Mouse (Mus musculus) limb, embryonic 12.5 days (tissue): ENCODE results near the gene Nipa2. TPM values are rescaled to one million over a fixed set of nuclear protein-coding genes. Genes with fewer than 3 reads are reported as not detected.

ENCODE experiments used
- ATAC-seq: fragments of 200-750 bp; cut with Nextera tagmentation; 2 replicates; pipeline ENCODE4 v1.8.0; 2017; ENCODE audit warnings: low read depth, moderate TSS enrichment; ENCODE audit not compliant: insufficient number of reproducible peaks, insufficient read depth, low FRiP score, low TSS enrichment
- H3K27ac ChIP-seq: fragments of 300-500 bp; sonication (generic); 2 replicates; pipeline ENCODE4 v1.5.1; 2016; ENCODE audit warnings: mild to moderate bottlenecking, moderate library complexity
- H3K27me3 ChIP-seq: fragments of 300-500 bp; sonication (generic); 2 replicates; pipeline ENCODE4 v1.6.1; 2016; ENCODE audit warnings: mild to moderate bottlenecking, moderate library complexity
- H3K36me3 ChIP-seq: fragments of 300-500 bp; sonication (generic); 2 replicates; pipeline ENCODE4 v1.6.1; 2016; ENCODE audit warnings: mild to moderate bottlenecking, moderate library complexity
- H3K4me1 ChIP-seq: fragments of 300-500 bp; sonication (generic); replicated peaks from 2 replicates; pipeline ENCODE4 v1.6.1; 2016
- H3K4me2 ChIP-seq: fragments of 300-500 bp; sonication (generic); 2 replicates; pipeline ENCODE4 v1.6.1; 2016; ENCODE audit warnings: mild to moderate bottlenecking, moderate library complexity
- H3K4me3 ChIP-seq: fragments of 300-500 bp; sonication (generic); replicated peaks from 2 replicates; pipeline ENCODE4 v1.5.1; 2016; ENCODE audit warnings: mild to moderate bottlenecking
- H3K9ac ChIP-seq: fragments of 300-500 bp; sonication (generic); replicated peaks from 2 replicates; pipeline ENCODE4 v1.6.1; 2016; ENCODE audit warnings: mild to moderate bottlenecking, moderate library complexity
- H3K9me3 ChIP-seq: fragments of 300-500 bp; sonication (generic); 2 replicates; pipeline ENCODE4 v1.6.1; 2016; ENCODE audit warnings: mild to moderate bottlenecking, moderate library complexity
- WGBS: fragments of 180-500 bp; shearing (Covaris S2); methylation state at CpG from one replicate; pipeline ENCODE4 v1.1.7; 2016; 5-methylcytosine and 5-hydroxymethylcytosine counted together
- polyA plus RNA-seq: library from polyadenylated mRNA; unstranded; fragments of >200 nt; fragmentation: Nextera tagmentation; extraction: Ambion mirVana; gene quantifications from 2 replicates; pipeline ENCODE4 v1.2.1, GENCODE M21; 2016

The Nipa2 gene
- polyA plus RNA-seq, 1 experiment from 2014 or later, result 52.2 TPM

GRCm38 (mm10) chr7:55982010-55982700 is 19.9 kb upstream of the Nipa2 start:
- no peaks in the 10 kb centered on the region for H3K9me3 ChIP-seq
- no peak overlapping the region for H3K4me3 ChIP-seq
- no peak overlapping the region for H3K9ac ChIP-seq
- no peak for ATAC-seq
- H3K36me3 ChIP-seq, result peaks cover 20% of the 10 kb centered on the region
- H3K4me1 ChIP-seq, result no peaks in the 10 kb centered on the region
- H3K4me2 ChIP-seq, result no peak overlapping the region
- no peak overlapping the region for H3K27ac ChIP-seq
- H3K27me3 ChIP-seq, result no peaks in the 10 kb centered on the region
- WGBS, result 92% methylated on average over 10 of the region's 10 CpGs

GRCm38 (mm10) chr7:55981511-55981910 is 19.2 kb upstream of the Nipa2 start:
- WGBS, result 96% methylated on average over 2 of the region's 2 CpGs
- no peaks in the 10 kb centered on the region for H3K4me1 ChIP-seq
- no peak for ATAC-seq
- H3K9me3 ChIP-seq, result no peaks in the 10 kb centered on the region
- no peak overlapping the region for H3K4me2 ChIP-seq
- no peaks in the 10 kb centered on the region for H3K27me3 ChIP-seq
- H3K4me3 ChIP-seq, result no peak overlapping the region
- H3K36me3 ChIP-seq, result peaks cover 20% of the 10 kb centered on the region
- no peak overlapping the region for H3K27ac ChIP-seq
- H3K9ac ChIP-seq, result no peak overlapping the region

DNA sequence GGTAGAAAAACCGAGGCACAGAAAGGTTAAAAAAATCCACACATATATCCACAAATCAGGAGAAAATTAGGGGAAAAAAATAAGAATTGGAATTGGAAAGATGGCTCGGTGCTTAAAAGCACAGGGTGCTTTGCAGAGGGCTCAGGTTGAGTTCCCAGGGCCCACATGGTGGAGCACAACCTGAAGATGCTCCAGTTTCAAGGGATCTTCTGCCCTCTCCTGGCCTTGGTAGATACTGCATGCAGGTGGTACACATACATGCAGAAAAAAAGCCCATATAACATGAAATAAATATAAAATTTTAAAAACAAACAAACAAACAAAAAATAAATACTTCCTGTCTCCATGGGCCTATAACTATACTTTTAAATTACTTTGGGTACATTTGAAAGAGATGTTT is 12.2 kb upstream of the Nipa2 start:
- Histone ChIP-seq H3K27me3 (no peaks in the 10 kb centered on the region), H3K9me3 (peaks cover 2% of the 10 kb centered on the region; the same call in 1 of the 2 replicates), H3K36me3 (peaks cover 13% of the 10 kb centered on the region), H3K27ac (no peak overlapping the region), H3K9ac (no peak overlapping the region), H3K4me3 (no peak overlapping the region), H3K4me2 (no peak overlapping the region), H3K4me1 (no peaks in the 10 kb centered on the region)
- no peak for ATAC-seq
- WGBS, result 92% methylated on average over 2 of the region's 2 CpGs

DNA sequence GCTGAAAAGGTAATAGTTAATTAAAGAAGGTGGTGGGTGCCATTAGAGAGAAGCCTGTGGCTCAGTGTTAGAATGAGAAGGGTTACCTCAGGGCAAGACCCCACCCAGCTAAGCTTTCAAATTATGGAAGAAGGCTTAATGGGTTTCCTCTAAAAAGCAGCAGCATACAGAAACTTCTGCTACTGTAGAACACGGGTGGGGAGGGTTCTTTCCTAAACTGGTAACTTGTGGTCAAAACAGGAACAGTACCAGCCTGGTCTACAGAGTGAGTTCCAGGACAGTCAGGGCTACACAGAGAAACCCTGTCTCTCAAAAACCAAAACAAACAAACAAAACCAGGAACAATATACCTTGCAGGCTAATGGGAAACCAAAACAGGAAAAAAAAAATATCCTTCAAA is 7.1 kb upstream of the Nipa2 start:
- no peak overlapping the region for H3K27ac ChIP-seq
- peaks cover 12% of the 10 kb centered on the region; the same call in 1 of the 2 replicates for H3K4me1 ChIP-seq
- H3K27me3 ChIP-seq, result no peaks in the 10 kb centered on the region
- H3K4me2 ChIP-seq, result no peak overlapping the region
- peaks cover 2% of the 10 kb centered on the region for H3K9me3 ChIP-seq
- H3K4me3 ChIP-seq, result no peak overlapping the region
- no peak overlapping the region for H3K9ac ChIP-seq
- peaks cover 4% of the 10 kb centered on the region; the same call in 1 of the 2 replicates for H3K36me3 ChIP-seq
- WGBS, result 74% methylated on average over 1 of the region's 1 CpGs
- ATAC-seq, result no peak

DNA sequence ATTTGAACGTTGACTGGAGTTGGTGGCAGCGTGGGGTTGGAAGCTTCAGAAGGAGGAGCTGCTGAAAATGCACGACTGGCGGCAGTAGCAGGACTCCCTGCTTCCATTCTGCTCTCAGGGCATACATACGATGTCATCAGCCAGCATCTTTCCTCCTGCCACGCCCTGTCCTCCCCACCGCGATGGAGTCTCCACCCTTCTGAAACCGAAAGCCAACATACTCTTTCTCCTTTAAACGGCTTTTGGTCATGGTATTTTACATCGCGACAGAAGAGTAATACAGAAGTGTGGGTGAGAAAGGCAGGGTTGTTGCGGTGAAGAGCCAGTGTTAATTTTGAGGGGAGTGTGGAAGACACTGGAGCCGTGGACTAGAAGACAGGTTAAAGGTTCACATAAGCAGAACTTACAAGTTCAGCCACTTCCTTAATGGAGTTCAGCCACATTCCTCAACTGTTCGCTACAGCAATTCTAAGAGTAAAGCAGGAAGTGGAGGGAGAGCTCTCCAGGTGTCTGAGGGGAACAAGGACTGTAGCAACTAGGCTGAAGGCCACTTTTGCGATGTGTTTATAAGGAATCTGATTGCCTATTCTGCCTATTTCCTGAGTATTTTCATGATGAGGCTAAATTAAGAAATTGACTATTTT is 6.1 kb upstream of the Nipa2 start:
- no peak for ATAC-seq
- H3K9me3 ChIP-seq, result peaks cover 2% of the 10 kb centered on the region
- peak overlapping the region; percentile 45 for H3K4me2 ChIP-seq
- peaks cover 12% of the 10 kb centered on the region; the same call in 1 of the 2 replicates for H3K4me1 ChIP-seq
- no peaks in the 10 kb centered on the region for H3K27me3 ChIP-seq
- H3K9ac ChIP-seq, result no peak overlapping the region
- H3K36me3 ChIP-seq, result no peaks in the 10 kb centered on the region
- H3K27ac ChIP-seq, result no peak overlapping the region
- H3K4me3 ChIP-seq, result peak overlapping the region; percentile 20
- 42% methylated on average over 16 of the region's 16 CpGs for WGBS

GRCm38 (mm10) chr7:55966866-55967460 is 4.7 kb upstream of the Nipa2 start:
- no peak overlapping the region for H3K4me2 ChIP-seq
- peaks cover 17% of the 10 kb centered on the region; the same call in 1 of the 2 replicates for H3K4me1 ChIP-seq
- peaks cover 2% of the 10 kb centered on the region for H3K9me3 ChIP-seq
- WGBS, result 26% methylated on average over 3 of the region's 3 CpGs
- H3K27ac ChIP-seq, result no peak overlapping the region
- H3K27me3 ChIP-seq, result no peaks in the 10 kb centered on the region
- H3K36me3 ChIP-seq, result no peaks in the 10 kb centered on the region
- no peak overlapping the region for H3K9ac ChIP-seq
- no peak overlapping the region for H3K4me3 ChIP-seq
- ATAC-seq, result no peak

GRCm38 (mm10) chr7:55960506-55960905 is 1.8 kb downstream of the Nipa2 start:
- no peaks in the 10 kb centered on the region; the same call in 1 of the 2 replicates for H3K9me3 ChIP-seq
- 97% methylated on average over 1 of the region's 1 CpGs for WGBS
- H3K9ac ChIP-seq, result no peak overlapping the region
- H3K4me1 ChIP-seq, result peaks cover 8% of the 10 kb centered on the region
- H3K27me3 ChIP-seq, result no peaks in the 10 kb centered on the region
- H3K36me3 ChIP-seq, result peaks cover 13% of the 10 kb centered on the region; the same call in 1 of the 2 replicates
- ATAC-seq, result no peak
- H3K27ac ChIP-seq, result no peak overlapping the region
- no peak overlapping the region for H3K4me3 ChIP-seq
- no peak overlapping the region for H3K4me2 ChIP-seq

DNA sequence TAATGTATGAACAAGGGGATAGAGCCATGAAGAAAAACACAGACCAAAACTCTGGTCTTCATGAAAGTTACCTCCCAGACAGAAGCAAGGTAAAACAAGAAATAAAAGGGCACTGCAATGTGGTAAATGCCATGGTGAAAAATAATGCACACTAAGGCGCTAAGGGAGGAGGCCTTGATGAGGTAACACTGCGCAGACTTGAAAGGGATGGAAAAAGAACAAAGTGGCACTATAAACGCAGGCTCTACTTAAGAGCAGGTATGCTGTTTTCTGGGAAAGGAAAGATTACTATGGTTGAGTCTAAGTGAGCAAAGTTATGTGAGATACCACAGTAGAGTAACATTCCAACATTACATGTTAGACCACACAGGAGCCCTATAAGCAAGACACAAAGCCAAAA is 2.5 kb downstream of the Nipa2 start:
- Histone ChIP-seq H3K4me3 (no peak overlapping the region), H3K9ac (no peak overlapping the region), H3K9me3 (no peaks in the 10 kb centered on the region; the same call in 1 of the 2 replicates), H3K4me1 (peaks cover 8% of the 10 kb centered on the region), H3K4me2 (no peak overlapping the region), H3K36me3 (peaks cover 18% of the 10 kb centered on the region), H3K27me3 (no peaks in the 10 kb centered on the region), H3K27ac (no peak overlapping the region)
- 96% methylated on average over 3 of the region's 3 CpGs for WGBS
- ATAC-seq, result no peak

GRCm38 (mm10) chr7:55957916-55958315 is 4.4 kb downstream of the Nipa2 start:
- ATAC-seq, result no peak
- no peak overlapping the region for H3K9ac ChIP-seq
- H3K9me3 ChIP-seq, result 0 out of 2 replicates have a peak, but pooled peaks cover 4% of the 10 kb centered on the region
- 98% methylated on average over 4 of the region's 4 CpGs for WGBS
- H3K4me1 ChIP-seq, result peaks cover 6% of the 10 kb centered on the region
- H3K36me3 ChIP-seq, result peaks cover 28% of the 10 kb centered on the region
- no peak overlapping the region for H3K27ac ChIP-seq
- no peak overlapping the region for H3K4me2 ChIP-seq
- no peak overlapping the region for H3K4me3 ChIP-seq
- no peaks in the 10 kb centered on the region for H3K27me3 ChIP-seq

- Histone ChIP-seq H3K9me3 (0 out of 2 replicates have a peak, but pooled peaks cover 4% of the 10 kb centered on the region), H3K36me3 (peaks cover 28% of the 10 kb centered on the region), H3K4me2 (no peak overlapping the region), H3K27me3 (no peaks in the 10 kb centered on the region), H3K9ac (no peak overlapping the region), H3K27ac (no peak overlapping the region), H3K4me1 (peaks cover 3% of the 10 kb centered on the region), H3K4me3 (no peak overlapping the region)
- 92% methylated on average over 3 of the region's 3 CpGs for WGBS
- no peak for ATAC-seq
These were observed 5.1 kb downstream of the Nipa2 start for GRCm38 (mm10) chr7:55957178-55957577.

DNA sequence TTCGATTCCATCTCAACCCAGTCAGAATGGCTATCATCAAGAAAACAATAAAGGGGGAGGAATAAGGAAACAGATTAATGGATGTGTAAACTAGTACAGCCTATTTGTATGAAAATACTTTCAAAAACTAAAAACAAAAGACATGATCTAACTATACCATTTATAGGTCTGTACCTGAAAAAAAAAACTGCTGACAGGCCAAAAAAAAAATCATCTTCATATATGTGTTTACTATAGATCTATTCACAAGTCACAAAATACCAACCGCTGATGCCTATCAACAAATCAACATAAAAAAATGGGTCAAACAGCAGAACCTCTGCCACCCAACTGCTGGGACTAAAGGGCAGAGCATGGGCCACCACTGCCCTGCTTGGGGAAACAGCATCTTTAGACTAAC is 6.2 kb downstream of the Nipa2 start:
- H3K9ac ChIP-seq, result no peak overlapping the region
- H3K27ac ChIP-seq, result no peak overlapping the region
- WGBS, result 88% methylated on average over 2 of the region's 2 CpGs
- H3K27me3 ChIP-seq, result no peaks in the 10 kb centered on the region
- no peak overlapping the region for H3K4me2 ChIP-seq
- no peak overlapping the region for H3K4me3 ChIP-seq
- no peak for ATAC-seq
- H3K36me3 ChIP-seq, result peaks cover 28% of the 10 kb centered on the region
- H3K9me3 ChIP-seq, result 0 out of 2 replicates have a peak, but pooled peaks cover 4% of the 10 kb centered on the region
- peaks cover 1% of the 10 kb centered on the region for H3K4me1 ChIP-seq
